Mouse (Mus musculus): ENCODE data around the gene Ssh2. TPM values are rescaled to one million over a fixed set of nuclear protein-coding genes. Genes with fewer than 3 reads are reported as not detected.
A peak's percentile ranks its signal among the peaks of the same experiment; 100 is the strongest.

Ssh2 gene
- 0.25 and 0.47 TPM in 2 replicates for polyA plus RNA-seq (2012)

- no peak for TF ChIP-seq TAL1 (IDR thresholded peaks at IDR 0.05; ENCODE audit: low read length)
- TF ChIP-seq GATA1 (IDR thresholded peaks at IDR 0.05; ENCODE audit: low read length): no peak
- H3K36me3 ChIP-seq (ENCODE audit: control insufficient read depth): no peaks in the 10 kb centered on the region
Measured at GRCm38 (mm10) chr11:77215951-77216760, at the start of gene Ssh2. Gene Ssh2 (plus strand): TSS chr11:77216287.

DNA sequence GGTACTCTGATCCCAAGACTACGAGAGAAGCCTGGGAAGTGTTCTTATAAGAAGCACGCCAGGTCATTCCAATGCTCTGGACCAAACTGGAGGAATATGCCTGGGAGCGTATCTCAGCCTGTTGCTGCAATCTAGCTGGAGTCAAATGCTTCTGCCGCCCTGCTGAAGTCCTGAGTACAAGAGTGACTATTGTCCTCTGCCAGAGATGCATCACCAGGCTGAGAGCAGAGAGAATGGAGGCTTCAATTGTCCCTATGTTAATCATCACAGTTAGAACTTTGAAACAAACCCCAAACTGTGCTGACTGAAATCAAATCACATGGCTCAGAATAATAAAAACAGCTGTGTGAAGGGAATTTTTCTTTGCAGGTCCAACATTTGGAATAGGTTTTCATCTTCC lies 42.4 kb upstream of the Ssh2 start:
- no peaks in the 10 kb centered on the region for H3K9me3 ChIP-seq (ENCODE audit: control insufficient read depth, low read length)
- no peaks in the 10 kb centered on the region for H3K27me3 ChIP-seq (ENCODE audit: control insufficient read depth)
- TF ChIP-seq GATA1 (IDR thresholded peaks at IDR 0.05; ENCODE audit: low read length): no peak
- TF ChIP-seq TAL1 (IDR thresholded peaks at IDR 0.05; ENCODE audit: low read length): no peak
- H3K4me1 ChIP-seq (ENCODE audit: control insufficient read depth): no peaks in the 10 kb centered on the region
- H3K4me3 ChIP-seq (replicated peaks): no peak overlapping the region
- H3K36me3 ChIP-seq (ENCODE audit: control insufficient read depth): no peaks in the 10 kb centered on the region

More at GRCm38 (mm10) chr11:77215951-77216760, at the start of gene Ssh2:
- no peaks in the 10 kb centered on the region for H3K9me3 ChIP-seq (ENCODE audit: control insufficient read depth, low read length)
- H3K27me3 ChIP-seq (ENCODE audit: control insufficient read depth): no peaks in the 10 kb centered on the region
- H3K4me3 ChIP-seq (replicated peaks): peak within 1 kb of the TSS; percentile 100
- peaks cover 36% of the 10 kb centered on the region for H3K4me1 ChIP-seq (ENCODE audit: control insufficient read depth)

DNA sequence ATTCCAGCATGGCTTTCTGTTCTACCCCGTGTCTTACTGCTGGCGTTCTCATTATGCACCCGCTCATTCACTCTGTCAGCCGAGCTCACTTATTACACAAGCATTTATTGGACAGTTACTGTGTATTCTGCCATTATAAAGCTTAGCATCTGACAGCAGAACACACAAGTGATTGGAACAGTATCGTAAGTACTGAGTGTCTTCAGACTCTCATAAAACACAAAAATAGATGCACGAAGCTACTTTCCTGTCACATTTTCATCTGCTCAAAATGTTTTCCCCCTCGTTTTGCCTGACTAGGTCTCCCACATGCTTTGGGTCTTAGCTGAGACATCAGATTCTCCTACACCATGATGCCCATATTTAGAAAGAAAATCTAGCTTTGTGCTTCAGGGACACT lies 41.6 kb upstream of the Ssh2 start:
- Histone ChIP-seq H3K4me1 (ENCODE audit: control insufficient read depth) (no peaks in the 10 kb centered on the region), H3K36me3 (ENCODE audit: control insufficient read depth) (no peaks in the 10 kb centered on the region), H3K4me3 (replicated peaks) (no peak overlapping the region), H3K9me3 (ENCODE audit: control insufficient read depth, low read length) (no peaks in the 10 kb centered on the region), H3K27me3 (ENCODE audit: control insufficient read depth) (no peaks in the 10 kb centered on the region)
- TF ChIP-seq GATA1 (IDR thresholded peaks at IDR 0.05; ENCODE audit: low read length) (no peak), TAL1 (IDR thresholded peaks at IDR 0.05; ENCODE audit: low read length) (no peak)

GRCm38 (mm10) chr11:77179771-77180170 lies 36.3 kb upstream of the Ssh2 start:
- Histone ChIP-seq H3K4me3 (replicated peaks) (no peak overlapping the region), H3K36me3 (ENCODE audit: control insufficient read depth) (no peaks in the 10 kb centered on the region), H3K9me3 (ENCODE audit: control insufficient read depth, low read length) (no peaks in the 10 kb centered on the region), H3K4me1 (ENCODE audit: control insufficient read depth) (no peaks in the 10 kb centered on the region), H3K27me3 (ENCODE audit: control insufficient read depth) (no peaks in the 10 kb centered on the region)
- TF ChIP-seq TAL1 (IDR thresholded peaks at IDR 0.05; ENCODE audit: low read length) (no peak), GATA1 (IDR thresholded peaks at IDR 0.05; ENCODE audit: low read length) (no peak)

- TF ChIP-seq TAL1 (IDR thresholded peaks at IDR 0.05; ENCODE audit: low read length) (no peak), GATA1 (IDR thresholded peaks at IDR 0.05; ENCODE audit: low read length) (no peak)
Measured at GRCm38 (mm10) chr11:77180886-77181285, 35.2 kb upstream of the Ssh2 start.

DNA sequence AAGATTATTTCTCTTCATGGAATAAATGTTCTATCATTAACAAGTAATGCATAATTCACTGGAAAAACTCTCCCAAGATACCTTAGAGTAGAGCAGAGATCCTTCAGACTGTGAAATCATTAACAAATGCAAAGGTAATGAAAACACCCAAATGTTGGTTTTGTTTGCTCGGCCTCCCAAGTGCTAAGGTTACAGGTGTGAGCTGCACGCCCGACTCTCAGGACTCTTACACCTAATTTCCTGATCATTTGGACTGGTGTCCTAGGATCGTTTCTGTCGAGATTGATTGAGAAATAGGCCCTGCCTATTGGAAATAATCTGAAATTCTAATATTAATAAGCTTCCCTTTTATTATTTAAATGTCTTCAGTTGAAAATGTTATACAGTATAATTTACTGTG lies 34.6 kb upstream of the Ssh2 start:
- TF ChIP-seq GATA1 (IDR thresholded peaks at IDR 0.05; ENCODE audit: low read length) (no peak), TAL1 (IDR thresholded peaks at IDR 0.05; ENCODE audit: low read length) (no peak)
- Histone ChIP-seq H3K36me3 (ENCODE audit: control insufficient read depth) (no peaks in the 10 kb centered on the region), H3K9me3 (ENCODE audit: control insufficient read depth, low read length) (no peaks in the 10 kb centered on the region), H3K27me3 (ENCODE audit: control insufficient read depth) (no peaks in the 10 kb centered on the region), H3K4me1 (ENCODE audit: control insufficient read depth) (no peaks in the 10 kb centered on the region), H3K4me3 (replicated peaks) (no peak overlapping the region)

More at GRCm38 (mm10) chr11:77180886-77181285, 35.2 kb upstream of the Ssh2 start:
- Histone ChIP-seq H3K36me3 (ENCODE audit: control insufficient read depth) (no peaks in the 10 kb centered on the region), H3K4me3 (replicated peaks) (no peak overlapping the region), H3K9me3 (ENCODE audit: control insufficient read depth, low read length) (no peaks in the 10 kb centered on the region), H3K27me3 (ENCODE audit: control insufficient read depth) (no peaks in the 10 kb centered on the region), H3K4me1 (ENCODE audit: control insufficient read depth) (no peaks in the 10 kb centered on the region)

GRCm38 (mm10) chr11:77182041-77182440 lies 34.0 kb upstream of the Ssh2 start:
- H3K4me3 ChIP-seq (replicated peaks): no peak overlapping the region
- H3K27me3 ChIP-seq (ENCODE audit: control insufficient read depth): no peaks in the 10 kb centered on the region
- TF ChIP-seq GATA1 (IDR thresholded peaks at IDR 0.05; ENCODE audit: low read length) (no peak), TAL1 (IDR thresholded peaks at IDR 0.05; ENCODE audit: low read length) (no peak)

GRCm38 (mm10) chr11:77182616-77183015 lies 33.5 kb upstream of the Ssh2 start:
- H3K9me3 ChIP-seq (ENCODE audit: control insufficient read depth, low read length): no peaks in the 10 kb centered on the region
- no peaks in the 10 kb centered on the region for H3K36me3 ChIP-seq (ENCODE audit: control insufficient read depth)
- H3K4me1 ChIP-seq (ENCODE audit: control insufficient read depth): no peaks in the 10 kb centered on the region
- H3K27me3 ChIP-seq (ENCODE audit: control insufficient read depth): no peaks in the 10 kb centered on the region
- TF ChIP-seq TAL1 (IDR thresholded peaks at IDR 0.05; ENCODE audit: low read length) (no peak), GATA1 (IDR thresholded peaks at IDR 0.05; ENCODE audit: low read length) (no peak)
- no peak overlapping the region for H3K4me3 ChIP-seq (replicated peaks)

More at GRCm38 (mm10) chr11:77182041-77182440, 34.0 kb upstream of the Ssh2 start:
- Histone ChIP-seq H3K36me3 (ENCODE audit: control insufficient read depth) (no peaks in the 10 kb centered on the region), H3K4me1 (ENCODE audit: control insufficient read depth) (no peaks in the 10 kb centered on the region), H3K9me3 (ENCODE audit: control insufficient read depth, low read length) (no peaks in the 10 kb centered on the region)

DNA sequence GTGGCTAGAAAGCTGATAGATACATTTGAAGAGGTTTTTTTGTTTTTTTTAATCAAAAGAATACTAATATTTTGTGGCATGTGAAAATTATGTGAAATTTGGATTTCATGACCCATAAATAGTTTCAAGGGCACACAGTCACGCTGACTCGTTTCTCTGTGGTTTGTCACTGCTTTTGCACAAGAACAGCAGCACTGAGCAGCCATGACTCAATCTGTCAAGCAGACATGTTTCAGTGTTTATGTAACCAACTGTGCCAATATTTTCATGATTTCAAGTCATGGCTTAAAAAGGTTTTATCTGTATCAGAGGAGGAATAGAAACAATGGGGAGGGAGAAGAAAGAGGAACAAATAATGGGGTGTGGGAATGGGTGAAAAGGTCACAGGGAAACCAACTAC lies 31.2 kb upstream of the Ssh2 start:
- no peak for TF ChIP-seq TAL1 (IDR thresholded peaks at IDR 0.05; ENCODE audit: low read length)
- no peak for TF ChIP-seq GATA1 (IDR thresholded peaks at IDR 0.05; ENCODE audit: low read length)
- H3K36me3 ChIP-seq (ENCODE audit: control insufficient read depth): no peaks in the 10 kb centered on the region
- no peaks in the 10 kb centered on the region for H3K27me3 ChIP-seq (ENCODE audit: control insufficient read depth)
- no peak overlapping the region for H3K4me3 ChIP-seq (replicated peaks)
- H3K4me1 ChIP-seq (ENCODE audit: control insufficient read depth): no peaks in the 10 kb centered on the region
- no peaks in the 10 kb centered on the region for H3K9me3 ChIP-seq (ENCODE audit: control insufficient read depth, low read length)
